Mouse (Mus musculus) ES-E14 (cell line): ENCODE data around the gene Smim9.

Experiments used
- CHD2 ChIP-seq: IDR thresholded peaks from 2 replicates; pipeline ENCODE4 v1.6.1; 2014; ENCODE audit warnings: mild to moderate bottlenecking, low read depth, low read length, inconsistent platforms
- ZC3H11A ChIP-seq: IDR thresholded peaks from 2 replicates; pipeline ENCODE4 v1.6.1; 2012; ENCODE audit warnings: low read depth, mild to moderate bottlenecking, inconsistent platforms, low read length, borderline replicate concordance

GRCm38 (mm10) chrX:75102293-75102692 is 61.3 kb downstream of the Smim9 start:
- no peak for TF ChIP-seq ZC3H11A
- no peak for TF ChIP-seq CHD2
